Mouse (Mus musculus) CH12.LX (cell line): Measurements from ENCODE around the gene Fus.

Experiments used
- CTCF ChIP-seq, 2 experiments: IDR thresholded peaks in 1 of 2; conservative IDR thresholded peaks in 1 of 2; 2 replicates each; pipeline ENCODE4 v1.5.1; 2011 to 2012; ENCODE audit warnings: low read depth in 2 of 2, low read length in 2 of 2, improper control_type of control experiment in 1 of 2, inconsistent platforms in 1 of 2, mild to moderate bottlenecking in 1 of 2, moderate library complexity in 1 of 2
- EP300 ChIP-seq: IDR thresholded peaks from 2 replicates; pipeline ENCODE4 v1.6.1; 2011; ENCODE audit warnings: low read length, improper control_type of control experiment
- JUND ChIP-seq: conservative IDR thresholded peaks from 2 replicates; pipeline ENCODE4 v1.6.1; 2011; ENCODE audit warnings: low read depth, low read length, improper control_type of control experiment
- KAT2A ChIP-seq: IDR thresholded peaks from 2 replicates; pipeline ENCODE4 v1.6.1; 2012; ENCODE audit warnings: low read length, improper control_type of control experiment, inconsistent platforms; ENCODE audit not compliant: insufficient replicate concordance
- MAZ ChIP-seq: IDR thresholded peaks from 2 replicates; pipeline ENCODE4 v1.6.1; 2012; ENCODE audit warnings: low read depth, mild to moderate bottlenecking, inconsistent platforms, low read length, improper control_type of control experiment, moderate library complexity
- MYC ChIP-seq: IDR thresholded peaks from 2 replicates; pipeline ENCODE4 v1.6.1; 2011; ENCODE audit warnings: low read depth, mild to moderate bottlenecking, improper control_type of control experiment, low read length
- POLR2A ChIP-seq: IDR thresholded peaks from 2 replicates; pipeline ENCODE4 v1.6.1; 2011; ENCODE audit warnings: low read depth, mild to moderate bottlenecking, improper control_type of control experiment, low read length
- TCF12 ChIP-seq: IDR thresholded peaks from 2 replicates; pipeline ENCODE4 v1.6.1; 2014; ENCODE audit warnings: low read depth, mild to moderate bottlenecking, inconsistent platforms, low read length, improper control_type of control experiment
- USF1 ChIP-seq: IDR thresholded peaks from 2 replicates; pipeline ENCODE4 v1.6.1; 2014; ENCODE audit warnings: low read depth, mild to moderate bottlenecking, inconsistent platforms, low read length, improper control_type of control experiment
- USF2 ChIP-seq: conservative IDR thresholded peaks from 2 replicates; pipeline ENCODE4 v1.6.1; 2011; ENCODE audit warnings: low read depth, low read length, improper control_type of control experiment
- ZC3H11A ChIP-seq: IDR thresholded peaks from 2 replicates; pipeline ENCODE4 v1.6.1; 2012; ENCODE audit warnings: low read depth, mild to moderate bottlenecking, inconsistent platforms, low read length, improper control_type of control experiment
- ZKSCAN1 ChIP-seq: IDR thresholded peaks from 2 replicates; pipeline ENCODE4 v1.6.1; 2012; ENCODE audit warnings: low read depth, inconsistent platforms, low read length, improper control_type of control experiment, borderline replicate concordance
- ZNF384 ChIP-seq: IDR thresholded peaks from 2 replicates; pipeline ENCODE4 v1.6.1; 2012; ENCODE audit warnings: low read depth, low read length, improper control_type of control experiment, inconsistent platforms

GRCm38 (mm10) chr7:128013116-128013515 is 45.9 kb downstream of the Fus start:
- no peak for TF ChIP-seq EP300
- no peak for TF ChIP-seq CTCF (conservative IDR thresholded peaks at IDR 0.05 in 1 of 2, IDR thresholded peaks at IDR 0.05 in 1 of 2; ENCODE audit: low read depth in 2 of 2, low read length in 2 of 2)
- no peak for TF ChIP-seq TCF12
- no peak for TF ChIP-seq USF1
- TF ChIP-seq ZNF384, result no peak
- TF ChIP-seq POLR2A, result no peak
- TF ChIP-seq USF2, result no peak
- no peak for TF ChIP-seq JUND
- no peak for TF ChIP-seq KAT2A
- no peak for TF ChIP-seq ZC3H11A
- no peak for TF ChIP-seq MYC
- TF ChIP-seq ZKSCAN1, result no peak
- no peak for TF ChIP-seq MAZ
